Mouse (Mus musculus): ENCODE measurements around the gene BC030870. TPM values are rescaled to one million over a fixed set of nuclear protein-coding genes. Genes with fewer than 3 reads are reported as not detected.

BC030870 gene
- total and polyA plus RNA-seq, 2 experiments from 2014 or later: 0.10 TPM; not detected in 1

DNA sequence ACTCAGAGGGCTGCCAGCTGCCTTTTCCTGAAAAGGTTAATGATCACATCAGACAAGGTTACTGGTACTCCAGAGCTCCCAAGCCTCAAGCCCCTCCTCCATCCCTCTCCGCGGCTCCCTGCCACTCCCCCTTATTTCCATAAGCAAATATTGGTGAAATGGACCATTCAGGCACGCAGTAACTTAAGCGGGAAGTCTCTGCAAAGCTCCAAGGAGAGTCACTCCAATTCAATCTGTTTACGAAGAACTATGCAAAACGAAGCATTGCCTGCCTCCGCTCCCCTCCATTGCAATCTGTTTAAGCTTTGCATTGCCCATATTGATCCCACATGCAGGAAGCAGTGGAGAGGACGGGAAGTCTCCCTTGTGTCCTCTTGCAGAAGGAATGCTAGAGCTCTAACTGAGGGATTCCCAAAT lies 92.2 kb downstream of the BC030870 start, which contains the start of gene Apela:
Apela (minus strand) TSS at position 220 of the 417 bp plus-strand sequence.
- DNase-seq (ENCODE audit: low spot score): peak; percentile 29
- TF ChIP-seq CTCF (IDR thresholded peaks at IDR 0.05): no peak
- ATAC-seq (ENCODE audit: low FRiP score): no peak
- 1% methylated on average over 8 of the region's 8 CpGs for WGBS
- Histone ChIP-seq H3K27ac (ENCODE audit: low read depth, low read length) (no peak within 1 kb of the TSS), H3K27me3 (ENCODE audit: insufficient read depth, low read length) (no peaks in the 10 kb centered on the region), H3K9me3 (ENCODE audit: low read length) (no peaks in the 10 kb centered on the region), H3K4me1 (ENCODE audit: insufficient read depth, low read length) (no peaks in the 10 kb centered on the region), H3K4me2 (ENCODE audit: low read depth, low read length, poor library complexity, severe bottlenecking) (peak within 1 kb of the TSS; percentile 48), H3K4me3 (ENCODE audit: low read depth, low read length) (peak within 1 kb of the TSS; percentile 30), H3K36me3 (ENCODE audit: insufficient read depth, low read length) (no peaks in the 10 kb centered on the region), H3K9ac (replicated peaks; ENCODE audit: low read length, poor library complexity, severe bottlenecking) (no peak within 1 kb of the TSS)

Small RNAs within 50 kb of the gene (microRNA-seq; reads per million reads assigned to microRNA genes)
- gene Gm24333 (ENCODE audit: borderline number of aligned reads): not detected

Other genes starting within 250 kb of the BC030870 start
- gene Tmem192, start 182.4 kb downstream of the BC030870 start, total RNA-seq (2014; rRNA removed): 9.9 and 20.2 TPM in 2 replicates
- gene Tmem192, start 182.4 kb downstream of the BC030870 start, polyA plus RNA-seq (2015; fragmentation: Nextera tagmentation; extraction: Ambion mirVana): 39.9 and 41.2 TPM in 2 replicates
- not detected in 2 replicates for gene Trim75, start 141.7 kb downstream of the BC030870 start, total RNA-seq (2014; rRNA removed)
- 0.05 and 0.16 TPM in 2 replicates for gene Trim75, start 141.7 kb downstream of the BC030870 start, polyA plus RNA-seq (2015; fragmentation: Nextera tagmentation; extraction: Ambion mirVana)
- gene Trim61, start 111.0 kb downstream of the BC030870 start, total RNA-seq (2014; rRNA removed): not detected in 2 replicates
- 0.15 TPM in 1 of 2 replicates, not detected in the other for gene Trim61, start 111.0 kb downstream of the BC030870 start, polyA plus RNA-seq (2015; fragmentation: Nextera tagmentation; extraction: Ambion mirVana)
- not detected in 2 replicates for gene Trim60, start 111.0 kb downstream of the BC030870 start, total RNA-seq (2014; rRNA removed)
- gene Trim60, start 111.0 kb downstream of the BC030870 start, polyA plus RNA-seq (2015; fragmentation: Nextera tagmentation; extraction: Ambion mirVana): not detected in 2 replicates
- not detected in 2 replicates for gene Apela, start 92.2 kb downstream of the BC030870 start, total RNA-seq (2014; rRNA removed)
- 0.54 and 0.64 TPM in 2 replicates for gene Apela, start 92.2 kb downstream of the BC030870 start, polyA plus RNA-seq (2015; fragmentation: Nextera tagmentation; extraction: Ambion mirVana)
- not detected in 2 replicates for gene Gm10663, start 54.5 kb downstream of the BC030870 start, total RNA-seq (2014; rRNA removed)
- not detected in 2 replicates for gene Gm10663, start 54.5 kb downstream of the BC030870 start, polyA plus RNA-seq (2015; fragmentation: Nextera tagmentation; extraction: Ambion mirVana)